Mouse (Mus musculus): Measurements from ENCODE around the gene Rcsd1.

Gene Rcsd1

DNA sequence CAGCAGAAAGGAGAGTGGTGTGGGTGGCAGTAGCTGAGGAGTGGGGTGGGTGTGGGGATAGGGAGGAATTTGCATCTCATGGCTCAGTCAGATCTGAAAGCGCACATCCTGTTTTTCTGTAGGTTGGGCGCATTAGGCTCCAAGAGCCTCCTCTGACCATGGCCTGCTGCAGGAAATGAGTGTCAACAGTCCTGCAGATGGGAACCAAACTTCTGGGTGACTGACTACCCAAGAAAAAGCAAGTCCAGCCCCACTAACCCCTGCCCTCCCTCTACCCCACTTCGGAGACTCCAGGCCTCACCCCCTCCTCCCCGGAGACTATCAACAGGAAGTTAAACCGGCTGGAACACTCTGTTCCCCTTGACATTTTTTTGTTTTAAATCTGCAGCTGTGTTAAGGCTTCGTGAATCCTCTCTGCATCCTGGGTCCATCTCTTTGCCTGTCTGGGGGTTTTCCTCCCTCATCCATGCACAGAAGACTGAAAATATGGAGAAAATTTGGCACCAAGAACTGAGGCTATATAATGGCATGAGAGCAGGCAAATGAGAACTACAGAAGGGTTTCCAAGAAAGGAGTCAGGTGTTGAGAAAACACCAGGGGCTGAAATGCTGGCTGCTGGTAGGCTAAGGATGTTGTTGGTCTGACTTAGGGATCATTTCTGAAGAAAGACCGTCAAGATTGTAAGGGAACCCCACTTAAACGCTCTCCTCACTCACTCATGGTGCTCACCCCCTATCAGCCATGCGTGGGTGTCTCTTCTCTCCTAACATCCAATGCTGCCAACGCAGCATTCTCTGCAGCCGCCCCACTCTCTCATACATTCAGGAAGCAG is 8.4 kb upstream of the Rcsd1 start:
- DNase-seq (ENCODE audit: low spot score) = peak; percentile 68

GRCm38 (mm10) chr1:165716426-165716825 is 6.9 kb upstream of the Rcsd1 start:
- no peak for DNase-seq (ENCODE audit: low spot score)

DNA sequence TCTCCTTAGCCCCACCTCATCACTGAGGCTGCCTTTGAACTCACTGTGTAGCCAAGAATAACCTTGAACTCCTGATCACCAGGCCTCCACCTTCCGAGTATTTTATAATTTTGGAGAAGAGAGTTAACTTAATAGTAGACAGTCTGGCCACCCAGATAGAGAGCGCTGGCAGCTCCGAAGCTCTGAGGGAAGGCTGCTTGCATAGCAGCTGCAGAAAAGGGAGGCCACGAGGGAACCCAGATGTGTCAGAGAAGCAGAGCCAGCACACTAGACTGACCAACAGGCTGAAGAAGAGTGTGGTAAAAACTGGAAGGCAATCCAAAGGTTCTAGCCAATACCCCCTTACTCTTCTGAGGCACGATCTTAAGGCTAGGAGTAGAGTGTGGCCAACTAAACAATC is 4.2 kb upstream of the Rcsd1 start:
- no peak for DNase-seq (ENCODE audit: low spot score)

- DNase-seq (ENCODE audit: low spot score) = no peak
Measured at GRCm38 (mm10) chr1:165711914-165712313, 2.4 kb upstream of the Rcsd1 start.

DNA sequence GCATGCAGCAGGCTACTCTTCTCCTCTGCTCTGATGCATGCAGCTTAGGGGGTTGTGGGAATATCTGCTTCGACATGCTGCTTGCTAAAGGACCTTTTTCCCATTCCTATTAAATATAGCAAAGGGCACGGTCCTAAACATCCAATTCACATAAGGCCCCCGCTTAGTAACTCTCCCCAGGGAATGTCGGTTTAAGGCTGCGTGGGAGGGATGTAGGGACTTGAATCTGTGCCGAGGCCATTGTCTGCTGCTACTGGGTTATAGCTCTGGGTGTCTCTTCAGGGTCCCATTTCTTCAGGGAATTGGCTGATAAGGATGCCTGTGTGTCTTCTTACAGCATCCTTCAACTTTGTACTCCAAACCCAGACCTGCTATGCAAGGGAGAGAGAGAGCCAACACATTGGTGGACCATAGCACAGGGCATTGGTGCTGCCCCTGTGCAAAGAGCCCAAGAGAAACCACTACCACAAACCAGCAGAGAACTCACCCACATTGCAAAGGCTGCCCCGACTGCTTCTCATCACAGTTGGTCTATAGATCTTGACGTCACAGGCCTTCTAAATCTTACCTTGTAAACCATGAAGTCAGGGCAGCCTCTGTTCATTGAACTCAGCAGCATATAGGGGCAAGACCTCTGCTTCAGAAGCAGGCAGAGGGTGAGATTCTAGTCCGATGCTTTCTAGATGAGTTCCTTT is 724 bp downstream of the Rcsd1 start:
- no peak for DNase-seq (ENCODE audit: low spot score)

- DNase-seq (ENCODE audit: low spot score) = peak; percentile 43
Measured at GRCm38 (mm10) chr1:165707640-165708322, 1.8 kb downstream of the Rcsd1 start.

- no peak for DNase-seq (ENCODE audit: low spot score)
Measured at GRCm38 (mm10) chr1:165707241-165707639, 2.3 kb downstream of the Rcsd1 start.

DNA sequence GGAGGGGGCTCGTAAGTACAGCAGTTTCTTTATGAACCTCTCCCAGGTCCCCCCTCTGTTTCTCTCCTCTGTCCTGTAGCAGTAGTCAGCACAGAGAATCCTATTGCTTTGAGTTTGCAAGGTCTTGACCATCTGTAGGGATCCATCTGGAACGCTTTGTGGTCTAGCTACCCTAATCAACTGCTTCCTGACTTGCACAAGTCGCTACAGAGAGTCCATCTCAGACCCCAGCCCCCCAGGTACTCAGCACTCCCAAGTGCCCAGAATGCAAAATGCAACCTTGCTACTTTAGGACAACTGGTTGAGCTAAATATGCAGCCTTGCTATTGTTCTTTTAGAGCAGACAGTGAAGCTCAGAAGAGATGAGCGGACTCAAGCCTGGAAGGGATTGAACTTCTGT is 3.1 kb downstream of the Rcsd1 start:
- no peak for DNase-seq (ENCODE audit: low spot score)

GRCm38 (mm10) chr1:165705868-165706348 is 3.6 kb downstream of the Rcsd1 start:
- DNase-seq (ENCODE audit: low spot score) = no peak

- no peak for DNase-seq (ENCODE audit: low spot score)
Measured at GRCm38 (mm10) chr1:165705368-165705767, 4.2 kb downstream of the Rcsd1 start.

DNA sequence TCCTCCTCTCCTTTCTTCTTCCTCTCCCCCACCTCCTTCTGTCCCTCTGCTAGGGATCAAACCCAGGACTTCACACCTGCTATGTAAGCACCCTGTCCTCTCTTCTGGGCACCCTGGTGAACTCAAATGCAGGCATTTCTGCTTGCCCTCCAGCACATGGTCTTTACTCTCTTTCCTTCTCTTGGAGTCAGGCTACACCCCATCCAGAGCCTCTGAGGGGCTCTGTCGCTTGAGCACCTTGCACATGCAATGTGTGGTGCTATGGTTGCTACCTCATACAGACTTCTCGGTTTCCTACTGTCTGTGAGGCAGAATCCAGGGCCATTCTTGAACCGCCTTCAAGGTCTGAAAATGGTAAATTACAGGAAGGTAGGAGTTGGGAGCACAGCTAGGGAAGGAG is 4.7 kb downstream of the Rcsd1 start:
- no peak for DNase-seq (ENCODE audit: low spot score)

DNA sequence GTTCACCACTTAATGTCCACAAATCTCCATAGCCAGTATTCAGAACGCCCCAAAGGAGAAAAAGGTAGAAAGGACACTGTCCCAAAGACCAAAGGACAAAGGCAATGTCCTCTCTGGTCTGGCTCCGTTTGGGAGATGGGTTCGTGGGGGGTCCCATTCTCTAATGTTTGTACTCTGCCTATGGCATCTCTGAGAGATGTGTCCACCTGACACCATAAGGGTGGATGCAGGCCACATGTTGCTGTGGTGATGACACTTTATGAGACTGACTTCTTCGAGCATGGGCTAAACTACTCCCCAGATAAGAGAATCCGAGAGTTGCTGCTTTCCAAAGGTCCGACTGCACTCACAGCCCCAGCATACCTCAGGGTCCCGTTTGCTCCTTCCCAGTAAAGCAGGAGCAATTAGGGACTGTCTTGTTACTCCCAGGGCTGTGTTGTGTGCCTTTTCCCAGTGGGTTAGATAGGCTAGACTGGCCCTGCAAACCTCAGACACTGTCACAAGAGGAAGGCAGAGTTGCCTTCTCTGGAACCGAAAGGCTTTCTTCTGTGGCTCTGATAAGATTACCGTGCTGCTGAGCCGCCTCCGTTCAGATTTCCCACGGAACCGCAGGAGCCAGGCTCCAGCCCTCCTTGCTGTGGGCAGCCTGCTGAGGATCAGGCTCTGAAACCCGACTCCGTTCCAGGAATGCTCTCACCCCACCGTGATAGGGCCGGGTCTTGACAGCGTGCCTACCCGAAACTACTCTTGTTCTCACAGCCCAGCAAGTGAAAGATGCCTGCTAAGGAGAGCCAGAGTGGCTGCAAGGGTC is 7.1 kb downstream of the Rcsd1 start:
- DNase-seq (ENCODE audit: low spot score) = no peak

GRCm38 (mm10) chr1:165701562-165701961 is 8.0 kb downstream of the Rcsd1 start:
- DNase-seq (ENCODE audit: low spot score) = no peak

- DNase-seq (ENCODE audit: low spot score) = no peak
Measured at GRCm38 (mm10) chr1:165700933-165701518, 8.5 kb downstream of the Rcsd1 start.

DNA sequence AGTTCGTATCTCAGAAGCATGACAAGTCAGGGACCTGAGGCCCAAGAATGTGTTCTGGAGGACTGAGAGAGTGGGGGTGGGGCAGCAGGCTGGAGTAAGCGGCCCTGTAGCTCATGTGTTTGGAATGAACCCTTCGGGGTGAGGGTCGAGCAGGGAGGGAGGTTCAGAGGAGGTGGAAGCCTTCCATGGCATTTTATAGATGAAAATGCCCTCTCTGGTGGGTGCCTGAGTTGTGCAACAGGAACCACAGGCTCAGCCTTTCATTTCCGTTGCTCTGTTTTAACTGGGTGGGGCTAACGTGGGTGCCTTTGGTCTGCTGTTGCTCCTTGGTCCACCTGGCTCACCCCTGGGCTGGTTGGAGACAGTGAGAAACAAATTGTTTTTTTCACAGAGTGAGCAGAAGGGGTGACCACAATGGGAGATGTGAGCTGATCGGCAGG is 9.2 kb downstream of the Rcsd1 start:
- DNase-seq (ENCODE audit: low spot score) = no peak

GRCm38 (mm10) chr1:165697701-165698100 is 11.9 kb downstream of the Rcsd1 start:
- no peak for DNase-seq (ENCODE audit: low spot score)

DNA sequence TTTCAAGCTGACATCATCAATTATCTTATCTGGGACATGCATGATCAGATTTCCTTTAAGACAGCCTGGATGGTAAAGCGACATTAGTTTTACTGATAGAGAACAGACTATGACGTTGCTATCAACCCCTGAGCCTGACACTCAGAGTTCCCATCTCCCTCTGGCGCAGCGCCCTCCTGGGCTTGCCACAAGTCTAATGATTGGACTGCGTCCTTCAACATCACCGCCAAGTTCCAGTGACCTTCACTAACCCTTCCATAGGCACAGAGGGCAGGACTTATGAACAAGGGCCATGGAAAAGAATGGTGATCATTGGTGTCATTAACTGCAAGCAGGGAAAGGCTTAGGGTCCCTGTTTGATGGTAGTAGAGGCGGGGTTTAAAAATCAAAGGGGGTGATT is 12.7 kb downstream of the Rcsd1 start:
- DNase-seq (ENCODE audit: low spot score) = no peak

DNA sequence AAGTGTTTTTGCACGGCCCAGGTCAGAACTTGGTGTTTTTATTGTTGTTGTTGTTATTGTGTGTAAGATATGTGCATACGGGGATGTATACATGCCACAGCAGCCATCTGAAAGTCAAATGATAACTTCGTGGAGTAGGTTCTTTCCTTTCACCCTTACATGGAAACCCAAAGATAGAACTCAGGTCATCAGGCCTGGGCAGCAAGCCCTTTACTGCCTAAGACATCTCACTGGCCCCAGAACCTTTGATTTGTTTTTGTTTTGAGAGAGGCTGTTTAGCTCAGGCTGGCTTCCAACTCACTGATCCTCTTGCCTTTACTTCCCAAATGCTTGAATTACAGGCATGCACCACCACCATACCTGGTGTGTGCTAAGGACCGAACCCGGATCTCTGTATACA is 13.5 kb downstream of the Rcsd1 start:
- no peak for DNase-seq (ENCODE audit: low spot score)

GRCm38 (mm10) chr1:165695392-165696014 is 14.1 kb downstream of the Rcsd1 start:
- no peak for DNase-seq (ENCODE audit: low spot score)

GRCm38 (mm10) chr1:165693856-165694255 is 15.7 kb downstream of the Rcsd1 start:
- no peak for DNase-seq (ENCODE audit: low spot score)

DNA sequence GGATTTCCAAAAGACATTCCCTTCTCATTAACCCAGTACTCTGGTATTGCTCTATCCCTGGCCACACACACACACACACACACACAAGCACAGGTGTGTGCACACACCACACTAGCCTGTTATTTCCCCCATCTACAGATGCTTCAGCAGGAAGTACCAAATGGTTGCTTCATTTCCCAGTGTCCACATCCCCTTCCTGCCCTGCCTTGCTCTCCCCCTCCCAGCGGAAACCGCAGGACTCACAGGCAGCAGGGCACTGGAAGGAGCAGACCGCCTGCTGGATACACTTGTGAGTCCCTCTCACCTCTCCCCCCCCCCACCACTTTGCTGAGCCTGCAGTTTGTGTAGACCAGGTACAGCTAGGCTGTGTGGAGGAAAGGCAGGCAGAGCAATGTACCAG is 18.0 kb downstream of the Rcsd1 start:
- DNase-seq (ENCODE audit: low spot score) = no peak

All from testis, postnatal 14 days (tissue).